Mouse (Mus musculus) macrophage (primary cell): ENCODE measurements around the gene Gm8011. TPM values are rescaled to one million over a fixed set of nuclear protein-coding genes. Genes with fewer than 3 reads are reported as not detected.
"Not testable (repeated sequence)": the region's sequence is repeated elsewhere in the genome, so short reads cannot be mapped to it uniquely, and the experiment has no call there.

ENCODE experiments used
- H3K27ac ChIP-seq: fragments of 350-480 bp; formaldehyde crosslinking; 2 replicates; pipeline ENCODE4 v1.9.0; 2021
- H3K36me3 ChIP-seq: fragments of 350-480 bp; formaldehyde crosslinking; 2 replicates; pipeline ENCODE4 v1.9.0; 2021; ENCODE audit errors: inconsistent target
- H3K4me3 ChIP-seq: fragments of 350-480 bp; formaldehyde crosslinking; 2 replicates; pipeline ENCODE4 v1.9.0; 2021; ENCODE audit errors: inconsistent target
- H3K79me2 ChIP-seq: fragments of 350-480 bp; formaldehyde crosslinking; 2 replicates; pipeline ENCODE4 v1.9.0; 2021; ENCODE audit errors: inconsistent target
- WGBS: methylation state at CpG from one replicate; pipeline ENCODE4 v1.1.7; 2026; ENCODE audit warnings: inconsistent platforms; ENCODE audit not compliant: missing documents; 5-methylcytosine and 5-hydroxymethylcytosine counted together
- polyA plus RNA-seq: library from polyadenylated mRNA; stranded (reverse); fragments of 250-400 nt; gene quantifications from 3 replicates; pipeline ENCODE4 v1.2.4, GENCODE M21; 2018; ENCODE audit warnings: inconsistent platforms
- total RNA-seq, 78 experiments: library from RNA; depleted of rRNA; stranded (reverse); fragments of 250-400 nt; gene quantifications; 1 replicate in 9 of 78; 2 replicates in 24 of 78; 3 replicates in 43 of 78; 4 replicates in 2 of 78; pipeline ENCODE4 v1.2.4; 2018; ENCODE audit warnings: inconsistent platforms in 56 of 78

Gene Gm8011
- total RNA-seq (2018; cell fraction: chromatin; rRNA removed), result not detected
- not detected for total RNA-seq (2018; cell fraction: cytosol; rRNA removed)
- not detected for total RNA-seq (2018; cell fraction: nucleus; rRNA removed)
- polyA plus RNA-seq, result not detected in 3 replicates

GRCm38 (mm10) chr14:42463581-42463980 lies at the start of gene Gm8011:
Gene Gm8011, plus strand, starts transcription at chr14:42463881.
- not testable (repeated sequence) for H3K36me3 ChIP-seq, H3K79me2 ChIP-seq, H3K4me3 ChIP-seq, H3K27ac ChIP-seq
- 100% methylated on average over 1 of the region's 2 CpGs for WGBS

- WGBS, result no CpG with 5 or more reads among the region's 4 CpGs
- H3K27ac ChIP-seq, H3K4me3 ChIP-seq, H3K36me3 ChIP-seq, H3K79me2 ChIP-seq: not testable (repeated sequence)
Measured at GRCm38 (mm10) chr14:42439573-42439972, 24.1 kb upstream of the Gm8011 start, which contains the start of gene Gm8005. Gene Gm8005, minus strand, starts transcription at chr14:42439673.

- H3K79me2 ChIP-seq, result not testable (repeated sequence)
- WGBS, result no CpG with 5 or more reads among the region's 3 CpGs
Measured at GRCm38 (mm10) chr14:42502249-42502648, 38.6 kb downstream of the Gm8011 start, which contains the start of gene Gm8020. Gene Gm8020, minus strand, starts transcription at chr14:42502349.

More at GRCm38 (mm10) chr14:42502249-42502648, 38.6 kb downstream of the Gm8011 start, which contains the start of gene Gm8020:
- not testable (repeated sequence) for H3K27ac ChIP-seq, H3K36me3 ChIP-seq, H3K4me3 ChIP-seq

Other genes starting within 250 kb of the Gm8011 start
- not detected in 3 replicates for gene Gm17026, start 203.8 kb upstream of the Gm8011 start, polyA plus RNA-seq
- gene Gm9611, start 166.5 kb upstream of the Gm8011 start, polyA plus RNA-seq, result not detected in 3 replicates
- gene Gm7995, start 153.7 kb upstream of the Gm8011 start, polyA plus RNA-seq, result not detected in 3 replicates
- not detected in 3 replicates for gene Gm8005, start 24.2 kb upstream of the Gm8011 start, polyA plus RNA-seq
- gene Gm8020, start 38.5 kb downstream of the Gm8011 start, polyA plus RNA-seq, result not detected in 3 replicates
- gene Gm8024, start 60.4 kb downstream of the Gm8011 start, polyA plus RNA-seq, result not detected in 3 replicates
- not detected in 3 replicates for gene Gm17124, start 136.0 kb downstream of the Gm8011 start, polyA plus RNA-seq
- not detected in 3 replicates for gene Gm3633, start 178.0 kb downstream of the Gm8011 start, polyA plus RNA-seq
- gene Gm10378, start 192.1 kb downstream of the Gm8011 start, polyA plus RNA-seq, result not detected in 3 replicates